Mouse (Mus musculus): ENCODE measurements around the gene Gm11563. TPM values are rescaled to one million over a fixed set of nuclear protein-coding genes. Genes with fewer than 3 reads are reported as not detected.
A peak's percentile ranks its signal among the peaks of the same experiment; 100 is the strongest.

The Gm11563 gene
- total RNA-seq, 2 experiments from 2014 or later = not detected

- DNase-seq (ENCODE audit: extremely low spot score in 1 of 2, low spot score in 1 of 2) = peak in 1 of 2 experiments; percentile 7
These were observed 49.6 kb downstream of the Gm11563 start for GRCm38 (mm10) chr11:99609126-99609525.

Other genes with a start within 250 kb of the Gm11563 start
- 1 to 10 TPM in 1 of 2 experiments, under 1 TPM in 1; 0.89 to 1.4 TPM for gene Krt12, start 236.7 kb downstream of the Gm11563 start, total RNA-seq (2021)
- not detected for gene Krt20, start 220.8 kb downstream of the Gm11563 start, total RNA-seq (2021)
- gene Krt23, start 165.8 kb downstream of the Gm11563 start, total RNA-seq (2021) = not detected
- gene Krt39, start 137.6 kb downstream of the Gm11563 start, total RNA-seq (2021) = not detected
- gene Krt40, start 115.8 kb downstream of the Gm11563 start, total RNA-seq (2021) = not detected
- not detected for gene Krtap3-3, start 108.1 kb downstream of the Gm11563 start, total RNA-seq (2021)
- not detected for gene Krtap3-2, start 102.1 kb downstream of the Gm11563 start, total RNA-seq (2021)
- not detected for gene Gm11939, start 99.5 kb downstream of the Gm11563 start, total RNA-seq (2021)
- not detected for gene Krtap3-1, start 92.3 kb downstream of the Gm11563 start, total RNA-seq (2021)
- not detected for gene Krtap1-5, start 77.9 kb downstream of the Gm11563 start, total RNA-seq (2021)
- not detected for gene Krtap1-4, start 75.3 kb downstream of the Gm11563 start, total RNA-seq (2021)
- gene Krtap1-3, start 67.6 kb downstream of the Gm11563 start, total RNA-seq (2021) = not detected
- gene Krtap9-3, start 60.9 kb downstream of the Gm11563 start, total RNA-seq (2021) = not detected
- not detected for gene Gm11938, start 55.7 kb downstream of the Gm11563 start, total RNA-seq (2021)
- not detected for gene Gm11937, start 48.8 kb downstream of the Gm11563 start, total RNA-seq (2021)
- not detected for gene Krtap2-4, start 44.1 kb downstream of the Gm11563 start, total RNA-seq (2021)
- gene Gm11562, start 38.5 kb downstream of the Gm11563 start, total RNA-seq (2021) = not detected
- not detected for gene Krtap4-1, start 30.7 kb downstream of the Gm11563 start, total RNA-seq (2021)
- gene Krtap4-2, start 23.9 kb downstream of the Gm11563 start, total RNA-seq (2021) = not detected
- not detected for gene Krtap4-7, start 14.9 kb downstream of the Gm11563 start, total RNA-seq (2021)
- not detected for gene Gm11555, start 8.7 kb downstream of the Gm11563 start, total RNA-seq (2021)
- gene Krtap4-6, start 7.0 kb upstream of the Gm11563 start, total RNA-seq (2021) = not detected
- gene Gm14190, start 31.8 kb upstream of the Gm11563 start, total RNA-seq (2021) = not detected
- gene Gm14180, start 75.3 kb upstream of the Gm11563 start, total RNA-seq (2021) = not detected
- not detected for gene Gm11595, start 114.0 kb upstream of the Gm11563 start, total RNA-seq (2021)
- not detected for gene Krtap4-8, start 121.7 kb upstream of the Gm11563 start, total RNA-seq (2021)
- not detected for gene Krtap4-9, start 126.2 kb upstream of the Gm11563 start, total RNA-seq (2021)
- not detected for gene Gm11596, start 134.5 kb upstream of the Gm11563 start, total RNA-seq (2021)
- not detected for gene Gm11569, start 140.0 kb upstream of the Gm11563 start, total RNA-seq (2021)
- not detected for gene Gm11554, start 145.5 kb upstream of the Gm11563 start, total RNA-seq (2021)
- gene Krtap4-13, start 150.9 kb upstream of the Gm11563 start, total RNA-seq (2021) = not detected
- gene Gm11564, start 156.7 kb upstream of the Gm11563 start, total RNA-seq (2021) = not detected
- gene 2300003K06Rik, start 179.1 kb upstream of the Gm11563 start, total RNA-seq (2021) = not detected
- gene Krtap4-16, start 192.6 kb upstream of the Gm11563 start, total RNA-seq (2021) = not detected
- not detected for gene Gm11568, start 199.0 kb upstream of the Gm11563 start, total RNA-seq (2021)
- gene Gm11559, start 205.5 kb upstream of the Gm11563 start, total RNA-seq (2021) = not detected
- gene Krtap9-1, start 214.4 kb upstream of the Gm11563 start, total RNA-seq (2021) = not detected
- not detected for gene Gm11567, start 220.2 kb upstream of the Gm11563 start, total RNA-seq (2021)
- gene Krtap31-1, start 249.0 kb upstream of the Gm11563 start, total RNA-seq (2021) = not detected

Data from layer of hippocampus, postnatal 25 days (tissue).